Mouse (Mus musculus) G1E (cell line): ENCODE results near the gene Pde4d.

ENCODE experiments used
- CTCF ChIP-seq: IDR thresholded peaks from 2 replicates; pipeline ENCODE4 v1.5.1; 2012; ENCODE audit warnings: low read depth, low read length, inconsistent platforms, mixed read lengths
- GATA1 ChIP-seq: IDR thresholded peaks from 2 replicates; pipeline ENCODE4 v1.6.1; 2012; ENCODE audit warnings: borderline replicate concordance, low read length, inconsistent platforms, mixed read lengths
- TAL1 ChIP-seq: conservative IDR thresholded peaks from 2 replicates; pipeline ENCODE4 v1.6.1; 2012; ENCODE audit warnings: low read depth, low read length, inconsistent platforms, mixed read lengths

DNA sequence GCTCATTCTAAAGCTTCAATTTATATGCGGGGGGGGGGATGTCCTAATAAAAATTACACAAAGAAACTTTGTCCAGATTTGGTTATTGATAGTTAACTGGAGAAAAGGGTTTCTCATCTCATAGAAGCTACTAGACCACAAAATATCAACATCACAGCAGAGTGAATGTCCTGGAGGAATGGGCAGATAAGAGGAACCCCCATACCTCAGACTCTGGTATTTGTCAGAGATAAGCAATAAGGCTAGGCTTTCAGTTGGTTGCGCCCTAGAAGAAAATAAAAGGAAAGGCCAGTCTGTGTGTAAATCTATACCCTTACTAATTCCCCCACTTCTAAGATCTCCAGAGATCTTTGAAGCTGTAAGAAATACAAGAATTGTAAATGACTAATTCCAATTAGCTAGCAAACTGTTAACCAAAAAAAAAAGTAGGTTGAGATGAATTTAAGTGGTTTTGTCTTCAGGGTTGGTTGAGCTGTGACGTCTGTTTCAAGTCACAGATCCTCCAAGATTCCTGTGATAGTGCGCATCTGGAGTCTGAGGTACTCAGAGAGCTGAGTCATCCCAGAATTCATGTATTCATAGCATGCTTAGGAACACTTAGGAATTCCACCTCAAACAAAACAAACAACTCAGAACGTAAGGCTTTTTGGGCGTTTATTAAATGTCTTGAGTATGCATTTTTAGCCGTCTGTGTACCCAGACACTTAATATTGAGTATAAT, 1197.9 kb downstream of the Pde4d start:
- TF ChIP-seq CTCF (no peak), GATA1 (no peak), TAL1 (peak; percentile 84)
